Mouse (Mus musculus): ENCODE results near the gene Cox10.

The Cox10 gene

GRCm38 (mm10) chr11:63957207-63957606 is 122.1 kb downstream of the Cox10 start:
- peak in 1 of 2 experiments; percentile 38 for DNase-seq (ENCODE audit: low spot score in 2 of 2)

DNA sequence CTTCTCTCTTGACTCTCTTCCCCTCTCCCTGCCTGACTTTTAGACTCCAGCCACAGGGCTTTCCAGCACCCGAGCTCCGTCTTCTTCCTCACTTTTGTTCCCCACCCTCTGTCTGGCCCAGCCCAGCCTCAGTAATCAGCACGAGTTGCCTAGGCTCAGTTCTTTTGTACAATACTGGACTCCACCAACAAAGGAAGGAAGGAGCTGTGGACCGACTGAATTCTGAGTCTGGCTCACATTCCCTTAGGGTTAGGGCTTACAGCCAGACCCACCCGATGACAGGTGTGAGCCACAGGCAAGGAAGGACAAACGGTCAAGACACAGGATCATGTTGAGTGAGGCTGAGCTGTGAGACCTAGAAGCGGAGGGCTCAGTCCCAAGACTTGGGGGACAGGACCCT is 122.5 kb downstream of the Cox10 start:
- DNase-seq (ENCODE audit: low spot score in 2 of 2): no peak

DNA sequence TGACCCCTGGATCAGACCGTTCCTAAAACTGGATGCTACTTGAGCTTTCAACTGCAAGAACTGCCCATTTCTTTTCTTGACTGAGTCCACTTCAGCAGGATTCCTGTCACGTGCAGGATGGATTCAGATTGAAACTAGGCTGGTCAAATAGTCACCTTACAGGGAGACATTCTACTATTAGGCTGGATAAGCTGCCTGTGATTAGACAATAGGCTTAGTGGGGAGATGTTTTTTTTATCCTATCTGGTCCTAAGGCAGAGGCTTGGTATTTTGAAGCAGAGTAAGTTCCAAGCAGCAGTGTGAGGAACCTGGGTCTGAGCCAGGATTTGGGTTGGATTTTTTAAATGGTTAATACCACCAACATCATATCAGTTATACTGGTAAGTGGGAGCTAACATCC is 125.4 kb downstream of the Cox10 start:
- no peak for DNase-seq (ENCODE audit: low spot score in 2 of 2)

DNA sequence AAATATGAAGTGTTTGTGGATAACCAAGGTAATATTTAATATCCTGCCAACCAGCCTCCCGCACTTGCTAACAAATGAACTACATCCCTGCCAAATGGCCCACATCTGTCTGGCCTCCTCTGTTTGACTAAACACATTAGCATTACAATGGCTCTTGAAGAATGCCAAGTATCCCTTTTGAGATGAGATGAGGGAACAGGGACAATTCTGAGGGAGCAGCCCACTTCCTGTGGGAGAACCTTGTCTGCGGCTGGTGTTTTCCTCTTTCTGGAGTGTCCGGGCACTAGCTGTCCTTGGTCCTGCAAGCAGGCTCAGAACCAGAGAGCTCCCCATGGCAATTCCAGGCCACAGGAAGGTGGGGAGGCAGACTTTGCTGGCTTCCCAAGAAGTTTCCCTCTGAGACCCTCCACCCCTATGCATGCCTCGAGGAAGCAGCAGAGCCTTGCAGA is 126.5 kb downstream of the Cox10 start:
- no peak for DNase-seq (ENCODE audit: low spot score in 2 of 2)

- DNase-seq (ENCODE audit: low spot score in 2 of 2): no peak
Observed at GRCm38 (mm10) chr11:63951831-63952631, 127.2 kb downstream of the Cox10 start.

- no peak for DNase-seq (ENCODE audit: low spot score in 2 of 2)
Observed at GRCm38 (mm10) chr11:63948371-63948770, 130.9 kb downstream of the Cox10 start.

- no peak for DNase-seq (ENCODE audit: low spot score in 2 of 2)
Observed at GRCm38 (mm10) chr11:63947024-63947423, 132.2 kb downstream of the Cox10 start.

DNA sequence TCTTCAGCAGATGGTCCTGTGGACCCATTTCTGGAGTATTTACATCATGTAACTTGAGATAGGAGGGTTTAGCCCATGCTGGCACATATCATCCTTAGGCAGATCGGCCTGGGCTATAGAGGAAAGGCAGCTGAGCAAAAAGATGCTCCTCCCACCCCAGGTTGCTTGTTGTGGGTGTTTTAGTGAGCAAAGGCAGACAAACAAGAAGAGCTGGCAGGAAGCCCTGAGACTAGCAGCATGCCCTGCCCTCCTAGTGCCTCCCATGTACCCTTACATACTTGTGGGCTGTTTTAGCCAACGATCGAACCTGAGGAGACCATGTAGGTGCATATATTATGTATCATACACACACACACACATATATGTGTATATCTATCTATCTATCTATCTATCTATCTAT is 135.3 kb downstream of the Cox10 start:
- DNase-seq (ENCODE audit: low spot score in 2 of 2): no peak

GRCm38 (mm10) chr11:63943268-63943890 is 135.9 kb downstream of the Cox10 start:
- DNase-seq (ENCODE audit: low spot score in 2 of 2): no peak

DNA sequence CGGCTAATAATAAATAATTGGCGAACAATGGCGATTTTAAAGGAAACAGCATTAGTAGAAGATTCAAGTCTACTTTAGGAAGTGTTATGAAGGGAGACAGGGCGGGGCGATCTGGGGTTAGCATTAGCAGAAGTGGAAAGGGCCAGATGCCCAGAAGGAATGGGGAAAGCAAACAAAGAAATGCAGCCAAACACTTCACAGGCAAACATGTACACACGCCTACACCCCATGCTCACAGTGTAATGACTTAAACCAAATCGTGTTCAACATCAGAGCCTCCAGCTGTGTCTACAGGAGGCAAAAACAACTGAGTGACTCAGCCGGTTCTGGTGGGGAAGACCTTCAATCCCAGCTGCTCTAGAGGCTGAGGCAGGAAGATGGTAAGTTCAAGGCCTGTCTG is 137.1 kb downstream of the Cox10 start:
- no peak for DNase-seq (ENCODE audit: low spot score in 2 of 2)

DNA sequence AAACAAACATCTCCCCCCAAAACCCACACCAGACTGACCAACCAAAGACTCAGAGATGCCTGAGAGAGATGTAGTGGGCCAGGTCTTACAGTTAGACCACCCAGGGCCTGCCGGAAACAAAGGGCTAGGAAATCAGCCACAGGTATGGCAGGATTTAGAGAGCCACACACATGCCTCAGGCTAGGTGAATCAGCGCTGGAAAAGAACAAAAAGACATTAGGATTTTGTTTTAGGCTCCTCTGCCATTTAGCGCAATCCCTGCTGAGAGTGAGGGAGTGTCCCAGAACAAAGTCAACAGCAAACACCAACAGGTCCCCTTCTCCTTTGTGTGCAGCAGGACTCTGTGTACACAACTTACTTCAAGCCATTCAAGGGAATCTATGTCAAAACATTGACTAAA is 142.6 kb downstream of the Cox10 start:
- no peak for DNase-seq (ENCODE audit: low spot score in 2 of 2)

- no peak for DNase-seq (ENCODE audit: low spot score in 2 of 2)
Observed at GRCm38 (mm10) chr11:63926901-63927300, 152.4 kb downstream of the Cox10 start.

GRCm38 (mm10) chr11:63925161-63925582 is 154.1 kb downstream of the Cox10 start:
- peak; percentile 82 to 85 for DNase-seq (ENCODE audit: low spot score in 2 of 2)

GRCm38 (mm10) chr11:63924286-63924930 is 154.9 kb downstream of the Cox10 start:
- DNase-seq (ENCODE audit: low spot score in 2 of 2): peak; percentile 30 to 38

DNA sequence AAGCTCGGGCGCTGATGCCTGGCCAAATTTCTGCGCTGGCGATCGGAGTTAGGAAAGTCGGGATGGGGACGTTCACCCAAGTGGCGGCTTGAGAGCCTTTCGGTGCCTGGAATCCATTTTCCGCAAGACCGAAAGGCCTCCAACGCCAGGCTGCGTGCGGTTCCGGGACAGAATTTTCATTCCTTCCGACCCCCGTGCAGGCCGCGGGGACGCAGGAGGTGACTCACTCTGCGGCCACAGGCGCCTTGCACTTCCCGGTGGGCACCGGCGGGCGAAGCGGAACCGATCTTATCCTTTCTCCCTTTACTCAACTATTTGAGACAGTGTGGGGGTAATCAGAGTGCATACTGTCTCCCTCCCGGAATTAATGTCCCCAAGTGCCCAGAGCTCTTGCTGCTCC is 155.9 kb downstream of the Cox10 start:
- peak; percentile 14 to 21 for DNase-seq (ENCODE audit: low spot score in 2 of 2)

DNA sequence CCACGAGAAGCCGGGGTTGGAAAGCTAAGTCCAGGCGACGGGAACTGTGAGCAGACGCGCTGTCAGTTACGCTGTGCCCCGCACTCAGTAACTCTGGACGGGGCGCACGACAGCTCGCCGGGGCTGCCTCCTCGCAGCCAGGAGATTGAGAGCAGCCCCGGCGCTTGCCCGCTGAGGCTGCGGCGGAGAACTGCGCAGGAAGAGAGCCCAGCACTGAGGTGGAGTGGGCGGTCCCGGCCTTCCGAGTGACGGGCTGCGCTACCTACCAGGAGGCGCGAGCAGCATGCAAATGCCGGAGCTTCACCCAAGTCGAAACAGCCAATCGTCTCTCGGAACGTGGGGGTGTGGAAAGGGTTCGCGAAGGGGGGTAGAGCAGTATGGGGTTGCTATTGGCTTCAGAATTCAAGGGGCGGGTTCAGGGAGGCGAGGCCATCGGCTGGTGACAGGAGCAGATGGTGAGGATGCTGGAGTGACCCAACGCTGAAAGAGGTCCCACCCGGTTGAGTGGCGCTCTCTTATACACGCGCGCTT is 157.1 kb downstream of the Cox10 start, which contains the start of gene Hs3st3b1:
Hs3st3b1 (minus strand) TSS at position 200 of the 531 bp plus-strand sequence.
- peak; percentile 96 for DNase-seq (ENCODE audit: low spot score in 2 of 2)

- DNase-seq (ENCODE audit: low spot score in 2 of 2): peak; percentile 15 to 26
Observed at GRCm38 (mm10) chr11:63921044-63921951, 158.0 kb downstream of the Cox10 start.

- peak; percentile 63 to 78 for DNase-seq (ENCODE audit: low spot score in 2 of 2)
Observed at GRCm38 (mm10) chr11:63920531-63920930, 158.7 kb downstream of the Cox10 start.

- no peak for DNase-seq (ENCODE audit: low spot score in 2 of 2)
Observed at GRCm38 (mm10) chr11:63919211-63920098, 159.8 kb downstream of the Cox10 start.
